In the genomic region with DNA sequence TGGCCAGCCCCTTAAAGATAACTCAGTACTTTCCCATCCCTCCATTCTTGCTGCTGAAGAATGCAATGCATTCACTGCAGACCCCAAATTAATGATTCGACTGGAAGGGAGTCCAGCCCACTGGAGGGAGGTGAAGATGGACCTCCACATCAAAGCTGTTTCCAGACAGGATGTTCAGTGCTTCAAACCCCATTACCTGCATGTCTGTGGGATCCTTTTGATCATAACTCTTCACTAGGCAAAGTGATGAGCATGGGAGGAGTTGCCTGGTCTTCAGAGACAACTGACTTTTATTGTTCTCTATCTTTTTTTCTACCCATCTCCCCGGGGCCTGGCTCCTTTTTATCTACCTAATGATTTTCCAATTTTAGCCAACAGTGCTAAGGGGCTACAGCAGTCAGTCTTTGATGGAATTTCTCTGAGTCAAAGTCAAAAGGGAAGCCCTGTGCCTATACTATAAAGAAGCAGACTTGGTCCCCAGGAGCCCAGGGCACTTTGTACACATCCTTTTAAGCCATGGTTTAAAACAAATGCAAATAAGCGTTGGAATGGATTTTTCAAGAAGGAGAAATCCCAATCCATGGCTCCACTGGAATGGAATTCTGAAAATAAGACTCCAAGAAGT, we compare ENCODE assay signal across 25 mouse cellular contexts. TPM values are rescaled to one million over a fixed set of nuclear protein-coding genes. Genes with fewer than 3 reads are reported as not detected.
DNase-seq lines count a peak whose midpoint lies in the region; ATAC-seq and TF ChIP-seq lines count a peak whose summit lies in the region.
"Had no signal": no experiment of that assay in that cellular context is flagged by ENCODE, and none has a peak within 500 bp of the region (broad histone marks: within the 10 kb centered on the region; RNA-seq: fewer than 3 reads in every experiment).

No protein-coding gene starts in this region.

- H3K27ac ChIP-seq in midbrain, embryonic 13.5 days: no peak overlapping the region
- H3K27ac ChIP-seq in midbrain, embryonic 10.5 days (replicated peaks): no peak overlapping the region
- H3K27ac ChIP-seq in midbrain, embryonic 15.5 days: no peak overlapping the region
- no peak overlapping the region for H3K27ac ChIP-seq in hindbrain, embryonic 11.5 days (ENCODE audit: low read depth, low read length)
- H3K27ac ChIP-seq: embryonic facial prominence, embryonic 13.5 days; embryonic facial prominence, embryonic 15.5 days; forebrain, embryonic 10.5 days; forebrain, embryonic 12.5 days had no signal

- no peak overlapping the region for H3K9ac ChIP-seq in midbrain, embryonic 13.5 days (replicated peaks)
- no peak overlapping the region for H3K9ac ChIP-seq in midbrain, embryonic 15.5 days
- no peak overlapping the region for H3K9ac ChIP-seq in hindbrain, embryonic 11.5 days (ENCODE audit: low read depth, low read length)
- H3K9ac ChIP-seq: embryonic facial prominence, embryonic 13.5 days; embryonic facial prominence, embryonic 15.5 days; forebrain, embryonic 12.5 days had no signal

- TF ChIP-seq POLR2A in brain, embryonic 14.5 days (IDR thresholded peaks at IDR 0.05; ENCODE audit: borderline replicate concordance, extremely low read depth, insufficient read depth, insufficient read length, poor library complexity, severe bottlenecking): no peak

- no peak for DNase-seq in midbrain, embryonic 10.5 days (ENCODE audit: low spot score)
- DNase-seq in brain, embryonic 14.5 days (ENCODE audit: low read depth): peak; percentile 30
- DNase-seq in hindbrain, embryonic 11.5 days (ENCODE audit: low spot score): no peak
- no peak for DNase-seq in adrenal gland, postnatal 4 days (ENCODE audit: low spot score in 2 of 2)
- DNase-seq: adrenal gland, adult 2 months; adrenal gland, postnatal 10 days; adrenal gland, postnatal 25 days; cerebellum, adult 11 months; cerebellum, adult 18-20 months; cerebellum, adult 8-10 months; cerebellum, adult 9-11 months; cerebellum, postnatal 14 days; cerebellum, postnatal 36 days; embryo, embryonic 11 days had no signal

- no peaks in the 10 kb centered on the region for H3K36me3 ChIP-seq in midbrain, embryonic 13.5 days
- H3K36me3 ChIP-seq in midbrain, embryonic 10.5 days: no peaks in the 10 kb centered on the region
- H3K36me3 ChIP-seq in midbrain, embryonic 15.5 days (replicated peaks): no peaks in the 10 kb centered on the region
- no peaks in the 10 kb centered on the region for H3K36me3 ChIP-seq in hindbrain, embryonic 11.5 days (ENCODE audit: control insufficient read depth, insufficient read depth, low read length)
- H3K36me3 ChIP-seq: embryonic facial prominence, embryonic 13.5 days; embryonic facial prominence, embryonic 15.5 days; forebrain, embryonic 10.5 days; forebrain, embryonic 12.5 days had no signal

- no peaks in the 10 kb centered on the region for H3K27me3 ChIP-seq in midbrain, embryonic 13.5 days
- no peaks in the 10 kb centered on the region for H3K27me3 ChIP-seq in midbrain, embryonic 10.5 days (ENCODE audit: low read depth, poor library complexity, severe bottlenecking)
- H3K27me3 ChIP-seq in midbrain, embryonic 15.5 days (replicated peaks): no peaks in the 10 kb centered on the region
- no peaks in the 10 kb centered on the region for H3K27me3 ChIP-seq in hindbrain, embryonic 11.5 days (ENCODE audit: control insufficient read depth, insufficient read depth, low read length)
- H3K27me3 ChIP-seq: embryonic facial prominence, embryonic 13.5 days; embryonic facial prominence, embryonic 15.5 days; forebrain, embryonic 12.5 days had no signal

- no peaks in the 10 kb centered on the region for H3K9me3 ChIP-seq in midbrain, embryonic 13.5 days
- no peaks in the 10 kb centered on the region for H3K9me3 ChIP-seq in midbrain, embryonic 10.5 days (replicated peaks)
- H3K9me3 ChIP-seq in midbrain, embryonic 15.5 days: no peaks in the 10 kb centered on the region
- no peaks in the 10 kb centered on the region for H3K9me3 ChIP-seq in hindbrain, embryonic 11.5 days (ENCODE audit: control insufficient read depth, low read length)
- H3K9me3 ChIP-seq: embryonic facial prominence, embryonic 13.5 days; embryonic facial prominence, embryonic 15.5 days; forebrain, embryonic 10.5 days; forebrain, embryonic 12.5 days had no signal

- WGBS in midbrain, embryonic 13.5 days: 64% methylated on average over 3 of the region's 3 CpGs
- WGBS in midbrain, embryonic 10.5 days: 80% methylated on average over 3 of the region's 3 CpGs
- 64% methylated on average over 3 of the region's 3 CpGs for WGBS in midbrain, embryonic 15.5 days
- 81% methylated on average over 3 of the region's 3 CpGs for WGBS in hindbrain, embryonic 11.5 days

- no peak for TF ChIP-seq CTCF in brain, embryonic 14.5 days (IDR thresholded peaks at IDR 0.05; ENCODE audit: borderline replicate concordance, extremely low read depth, insufficient read depth, insufficient read length)

- peak; percentile 56 for ATAC-seq in midbrain, embryonic 13.5 days
- peak; percentile 67 for ATAC-seq in midbrain, embryonic 15.5 days (replicated peaks)
- no peak for ATAC-seq in hindbrain, embryonic 11.5 days (ENCODE audit: low FRiP score)
- ATAC-seq: forebrain, embryonic 14.5 days; forebrain, embryonic 16.5 days had no signal

- H3K4me1 ChIP-seq in midbrain, embryonic 13.5 days (replicated peaks): no peaks in the 10 kb centered on the region
- no peaks in the 10 kb centered on the region for H3K4me1 ChIP-seq in midbrain, embryonic 10.5 days
- no peaks in the 10 kb centered on the region for H3K4me1 ChIP-seq in midbrain, embryonic 15.5 days
- H3K4me1 ChIP-seq in hindbrain, embryonic 11.5 days (replicated peaks; ENCODE audit: control insufficient read depth, insufficient read depth, low read length): no peaks in the 10 kb centered on the region
- H3K4me1 ChIP-seq: embryonic facial prominence, embryonic 13.5 days; embryonic facial prominence, embryonic 15.5 days; forebrain, embryonic 10.5 days; forebrain, embryonic 12.5 days had no signal

- no peak overlapping the region for H3K4me2 ChIP-seq in midbrain, embryonic 13.5 days (replicated peaks)
- no peak overlapping the region for H3K4me2 ChIP-seq in midbrain, embryonic 15.5 days
- no peak overlapping the region for H3K4me2 ChIP-seq in hindbrain, embryonic 11.5 days (replicated peaks; ENCODE audit: low read depth, low read length)
- H3K4me2 ChIP-seq: embryonic facial prominence, embryonic 13.5 days; embryonic facial prominence, embryonic 15.5 days; forebrain, embryonic 12.5 days had no signal

- no peak overlapping the region for H3K4me3 ChIP-seq in midbrain, embryonic 13.5 days (replicated peaks)
- no peak overlapping the region for H3K4me3 ChIP-seq in midbrain, embryonic 10.5 days
- no peak overlapping the region for H3K4me3 ChIP-seq in midbrain, embryonic 15.5 days
- H3K4me3 ChIP-seq in hindbrain, embryonic 11.5 days (ENCODE audit: low read depth, low read length): no peak overlapping the region
- H3K4me3 ChIP-seq: embryonic facial prominence, embryonic 13.5 days; embryonic facial prominence, embryonic 15.5 days; erythroblast, embryonic 14.5 days; forebrain, embryonic 10.5 days; forebrain, embryonic 12.5 days had no signal

RNA-seq across cellular contexts. Expression of gene Aoah, which starts 18.0 kb away (rescaled TPM):
- polyA plus RNA-seq in midbrain, embryonic 13.5 days (2015; fragmentation: Nextera tagmentation; extraction: Ambion mirVana): 0.28 and 0.82 TPM in 2 replicates
- polyA plus RNA-seq in midbrain, embryonic 10.5 days (2016; fragmentation: Nextera tagmentation; extraction: Ambion mirVana): 0.48 and 0.72 TPM in 2 replicates
- polyA plus RNA-seq in brain, embryonic 14.5 days (2012; rRNA removed): 0.26 and 0.49 TPM in 2 replicates
- 0.70 and 0.80 TPM in 2 replicates for polyA plus RNA-seq in midbrain, embryonic 15.5 days (2015; fragmentation: Nextera tagmentation; extraction: Ambion mirVana)
- polyA plus RNA-seq in hindbrain, embryonic 11.5 days (2014; fragmentation: Nextera tagmentation; extraction: Ambion mirVana): 0.54 and 0.60 TPM in 2 replicates
- 1 to 10 TPM; 1.9 to 3.9 TPM for total RNA-seq in adrenal gland, postnatal 4 days (2021)
- total RNA-seq: MEL had no signal
- polyA plus RNA-seq: C2C12; erythroblast, embryonic 14.5 days had no signal
